Mouse (Mus musculus) MEL-GATA-1-ER (cell line): ENCODE data around the gene Gpr180.
"Not testable (repeated sequence)": the region's sequence is repeated elsewhere in the genome, so short reads cannot be mapped to it uniquely, and the experiment has no call there.

ENCODE experiments used
- DNase-seq: peaks from one replicate; pipeline ENCODE4 v3.0.0-alpha.2; 2012; ENCODE audit warnings: low read depth; ENCODE audit errors: extremely low read depth

Gene Gpr180

GRCm38 (mm10) chr14:118136744-118137452, at the start of gene Gpr180:
TSS of gene Gpr180 (plus strand) at chr14:118137158.
- DNase-seq, result peak; percentile 78

GRCm38 (mm10) chr14:118088437-118089207, 48.3 kb upstream of the Gpr180 start:
- peak; percentile 40 for DNase-seq

GRCm38 (mm10) chr14:118089215-118089805, 47.6 kb upstream of the Gpr180 start:
- DNase-seq, result peak; percentile 46

DNA sequence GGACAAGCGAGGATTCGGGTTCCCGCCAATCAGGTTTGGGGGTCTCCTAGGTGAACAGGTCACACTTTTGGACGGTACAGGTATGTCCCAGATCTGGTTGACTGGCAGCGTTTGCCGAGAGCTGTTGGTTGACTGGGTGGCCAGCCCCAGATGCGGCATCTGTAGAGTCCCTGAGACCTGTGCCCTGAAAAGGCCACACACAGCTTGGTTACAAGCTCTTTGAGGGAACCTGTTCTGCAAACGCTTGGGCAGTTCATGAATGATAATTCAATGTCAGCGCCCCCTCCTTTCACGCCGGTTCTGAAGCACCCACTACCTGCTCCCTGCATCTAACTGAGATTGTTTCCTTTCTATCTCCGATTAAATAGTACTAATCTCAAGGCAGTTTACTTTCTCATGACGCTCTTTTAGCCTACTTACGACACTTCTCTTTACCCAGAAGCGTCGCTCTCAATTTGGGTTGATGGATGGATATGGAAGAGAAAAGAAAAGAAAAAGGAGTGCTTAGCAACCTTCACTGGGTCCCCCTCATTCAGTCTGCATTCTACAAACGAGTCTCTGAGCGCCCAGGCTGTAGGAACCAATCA, 47.1 kb upstream of the Gpr180 start:
- no peak for DNase-seq

DNA sequence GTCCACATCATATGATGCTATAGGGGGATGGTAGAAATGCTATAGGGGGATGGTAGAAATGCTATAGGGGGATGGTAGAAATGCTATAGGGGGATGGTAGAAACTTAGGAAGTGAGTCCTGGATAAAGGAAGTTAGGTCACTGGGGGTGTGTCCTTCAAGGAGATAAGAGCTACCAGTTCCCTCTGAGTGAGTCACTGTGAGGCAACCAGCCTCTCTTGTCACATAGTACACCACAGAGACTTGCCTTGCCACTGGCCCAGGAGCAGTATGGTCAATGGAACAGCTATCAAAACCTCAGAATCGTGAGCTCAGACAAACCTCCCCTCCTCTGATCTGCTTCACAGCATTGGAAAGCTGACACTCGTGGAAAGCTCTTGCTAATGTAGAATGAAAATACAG, 38.7 kb upstream of the Gpr180 start:
- DNase-seq, result no peak

- no peak for DNase-seq
These were observed 35.5 kb upstream of the Gpr180 start for GRCm38 (mm10) chr14:118101227-118101990.

DNA sequence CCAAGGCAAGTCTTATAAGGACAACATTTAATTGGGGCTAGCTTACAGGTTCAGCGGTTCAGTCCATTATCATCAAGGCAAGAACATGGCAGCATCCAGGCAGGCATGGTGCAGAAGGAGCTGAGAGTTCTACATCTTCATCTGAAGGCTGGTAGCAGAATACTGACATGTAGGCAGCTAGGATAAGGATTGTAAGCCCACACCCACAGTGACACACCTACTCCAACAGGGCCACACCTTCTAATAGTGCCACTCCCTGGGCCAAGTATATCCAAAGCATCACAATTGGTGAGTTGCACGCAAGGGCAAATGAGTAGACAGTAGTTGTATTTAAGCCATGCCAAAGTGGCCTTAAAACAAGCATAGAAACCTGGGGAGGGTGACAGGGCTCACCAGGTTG, 29.5 kb upstream of the Gpr180 start:
- not testable (repeated sequence) for DNase-seq

DNA sequence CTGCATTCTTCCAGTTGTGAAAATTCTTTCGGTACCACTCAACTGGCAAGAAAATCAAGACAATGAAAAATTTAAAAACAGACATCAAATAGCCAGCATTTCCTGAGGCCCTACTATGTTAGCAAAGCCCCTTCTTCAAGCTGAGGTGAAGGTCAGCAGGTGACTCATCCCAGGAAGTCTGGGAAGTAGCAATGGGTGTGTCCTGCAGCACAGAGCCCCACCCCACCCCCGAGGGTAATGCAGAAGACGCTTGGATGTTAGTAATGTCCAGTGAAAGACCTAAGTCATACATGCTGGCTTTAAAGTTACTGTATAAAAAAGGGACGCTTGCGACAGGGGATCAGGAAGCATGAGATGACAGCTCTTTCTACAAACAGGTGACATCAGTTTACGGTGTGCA, 23.8 kb upstream of the Gpr180 start:
- DNase-seq, result no peak

DNA sequence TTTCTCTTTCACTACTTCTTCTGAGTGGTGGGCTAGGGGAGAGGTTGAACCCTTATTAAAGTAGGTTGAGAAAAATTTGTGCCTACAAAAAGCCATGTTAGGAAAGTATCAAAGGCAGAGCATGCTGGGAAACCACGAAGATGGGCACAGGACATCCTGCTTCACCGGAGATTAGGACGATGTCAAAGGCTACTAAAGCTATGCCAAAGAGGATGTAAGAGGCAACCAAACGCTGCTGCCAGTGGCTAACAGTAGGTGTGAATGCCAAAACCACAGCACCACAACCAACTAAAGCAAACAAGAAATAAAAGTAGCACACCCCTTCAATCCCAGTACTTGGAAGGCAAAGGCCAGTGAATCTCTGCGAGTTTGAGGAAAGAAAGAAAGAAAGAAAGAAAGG, 12.8 kb upstream of the Gpr180 start:
- no peak for DNase-seq

- DNase-seq, result no peak
These were observed 12.2 kb upstream of the Gpr180 start for GRCm38 (mm10) chr14:118124771-118125170.

GRCm38 (mm10) chr14:118126301-118126700, 10.7 kb upstream of the Gpr180 start:
- DNase-seq, result no peak

- no peak for DNase-seq
These were observed 5.5 kb upstream of the Gpr180 start for GRCm38 (mm10) chr14:118131472-118131871.

GRCm38 (mm10) chr14:118131931-118132641, 4.9 kb upstream of the Gpr180 start:
- peak; percentile 13 for DNase-seq

GRCm38 (mm10) chr14:118132642-118132977, 4.3 kb upstream of the Gpr180 start, which contains the start of gene Tgds:
TSS of gene Tgds (minus strand) at chr14:118132755.
- DNase-seq, result peak; percentile 87

GRCm38 (mm10) chr14:118137487-118137886, 529 bp downstream of the Gpr180 start:
- peak; percentile 11 for DNase-seq

DNA sequence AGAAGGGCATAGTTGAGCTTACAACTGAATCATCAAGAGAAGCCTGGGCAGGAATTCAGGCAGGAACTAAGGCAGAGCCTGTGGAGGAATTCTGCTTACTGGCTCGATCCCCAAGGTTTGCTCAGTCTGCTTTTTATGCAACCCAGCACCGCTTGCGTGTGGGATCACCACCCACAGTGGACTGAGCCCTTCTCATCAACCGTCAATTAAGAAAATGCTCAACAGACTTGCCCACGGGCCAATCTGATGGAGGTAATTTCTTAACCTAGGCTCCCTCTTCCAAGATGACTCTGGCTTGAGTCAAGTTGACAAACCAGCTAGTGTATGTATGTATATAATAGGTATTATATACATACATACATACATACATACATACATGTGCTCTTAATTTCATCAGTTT, 5.3 kb downstream of the Gpr180 start:
- no peak for DNase-seq

DNA sequence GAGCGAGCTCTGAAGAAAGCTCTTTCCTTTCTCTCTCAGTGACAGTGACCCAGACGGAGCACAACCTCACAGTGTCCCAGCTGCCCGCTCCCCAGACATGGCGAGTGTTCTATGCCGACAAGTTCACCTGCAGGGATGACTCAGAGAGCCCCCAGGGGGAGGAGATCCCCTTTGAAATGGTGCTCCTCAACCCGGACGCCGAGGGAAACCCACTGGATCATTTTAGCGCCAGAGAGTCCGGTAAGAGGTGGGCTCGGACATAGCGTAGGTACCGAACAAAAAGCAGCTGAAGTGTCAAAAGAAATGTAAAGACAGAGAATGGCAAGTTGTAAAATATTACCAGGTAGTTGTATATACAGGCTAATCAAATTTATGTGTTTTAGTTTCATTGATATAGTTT, 11.1 kb downstream of the Gpr180 start:
- no peak for DNase-seq

DNA sequence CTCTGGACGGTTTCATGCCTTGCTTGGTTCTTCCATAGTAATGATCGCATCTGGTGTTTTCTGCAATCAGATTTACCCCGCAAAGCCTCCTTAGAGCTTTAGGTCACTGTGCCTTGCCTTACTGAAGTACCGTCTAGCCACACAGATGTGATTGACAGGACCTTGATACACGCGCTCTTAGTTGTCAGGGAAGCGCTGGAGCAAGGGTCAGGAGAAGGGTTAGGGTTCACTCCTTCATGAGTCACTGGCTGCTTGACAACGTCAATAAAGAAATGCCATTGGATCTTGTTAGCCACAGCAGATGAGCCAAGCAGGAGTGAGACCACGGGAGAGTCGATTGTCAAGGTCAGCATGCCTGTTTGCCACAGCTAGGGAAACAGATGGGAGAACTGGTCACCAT, 11.6 kb downstream of the Gpr180 start:
- no peak for DNase-seq

DNA sequence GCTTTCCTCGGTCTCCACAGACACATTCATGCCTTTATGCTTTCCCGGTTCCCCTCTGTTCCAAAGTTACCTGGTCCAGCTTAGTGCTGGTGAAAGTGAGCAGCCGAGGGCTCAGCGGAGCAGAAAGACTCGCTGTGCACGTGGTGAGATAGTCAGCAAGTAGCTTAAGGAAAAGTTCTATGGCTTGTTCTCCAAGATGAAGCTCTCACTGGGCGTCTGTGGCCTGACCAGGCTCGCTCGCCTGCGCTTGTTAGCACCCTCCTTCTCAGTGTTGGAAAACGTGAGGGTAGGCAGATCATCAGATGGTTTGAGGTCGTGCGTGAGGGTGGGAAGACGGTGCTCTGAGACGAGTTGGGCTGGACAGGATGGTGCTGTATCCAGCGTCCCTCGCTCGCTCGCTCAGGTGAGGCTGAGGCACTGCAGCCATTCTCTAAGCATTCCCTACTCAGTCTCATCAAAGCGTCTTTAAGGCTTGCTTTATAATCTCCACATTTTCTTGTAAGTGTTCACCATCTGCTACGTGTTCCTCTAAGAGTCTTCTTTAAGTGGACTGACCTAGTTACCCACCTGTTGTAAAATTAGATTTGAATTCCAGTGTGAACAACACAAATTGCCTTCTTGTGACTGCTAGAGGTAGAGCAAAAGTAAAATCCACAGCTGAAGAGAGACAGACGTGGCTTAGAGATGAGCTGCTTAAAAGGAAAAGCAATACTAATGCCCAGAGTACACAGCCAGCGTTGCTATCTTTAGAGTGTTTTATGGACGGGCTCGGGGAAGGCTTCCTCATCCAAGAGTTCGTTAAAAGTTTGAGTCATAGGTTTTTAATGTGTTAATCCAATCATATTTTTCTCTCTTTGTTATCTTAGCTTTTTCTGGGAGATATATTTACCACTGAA, 13.9 kb downstream of the Gpr180 start:
- DNase-seq, result no peak
